Mouse (Mus musculus) limb, embryonic 10.5 days (tissue): ENCODE results near the gene Slc36a1. TPM values are rescaled to one million over a fixed set of nuclear protein-coding genes. Genes with fewer than 3 reads are reported as not detected.

ENCODE experiments used
- DNase-seq: peaks from one replicate; pipeline ENCODE4 v3.0.0-alpha.2; 2017; ENCODE audit warnings: low spot score
- H3K27ac ChIP-seq: fragments of 300-500 bp; sonication (generic); 2 replicates; pipeline ENCODE4 v1.5.1; 2016; ENCODE audit warnings: mild to moderate bottlenecking
- H3K27me3 ChIP-seq: fragments of 300-500 bp; sonication (generic); 2 replicates; pipeline ENCODE4 v1.6.1; 2016; ENCODE audit warnings: low read depth, mild to moderate bottlenecking; ENCODE audit not compliant: poor library complexity, severe bottlenecking
- H3K36me3 ChIP-seq: fragments of 300-500 bp; sonication (generic); 2 replicates; pipeline ENCODE4 v1.6.1; 2016; ENCODE audit warnings: mild to moderate bottlenecking, moderate library complexity
- H3K4me1 ChIP-seq: fragments of 300-500 bp; sonication (generic); 2 replicates; pipeline ENCODE4 v1.6.1; 2016
- H3K4me3 ChIP-seq: fragments of 300-500 bp; sonication (generic); 2 replicates; pipeline ENCODE4 v1.5.1; 2016; ENCODE audit warnings: mild to moderate bottlenecking, moderate library complexity
- H3K9me3 ChIP-seq: fragments of 300-500 bp; sonication (generic); replicated peaks from 2 replicates; pipeline ENCODE4 v1.6.1; 2016; ENCODE audit warnings: mild to moderate bottlenecking
- WGBS: fragments of 180-500 bp; shearing (Covaris S2); methylation state at CpG from one replicate; pipeline ENCODE4 v1.1.7; 2016; 5-methylcytosine and 5-hydroxymethylcytosine counted together
- polyA plus RNA-seq: library from polyadenylated mRNA; unstranded; fragments of >200 nt; fragmentation: Nextera tagmentation; extraction: Ambion mirVana; gene quantifications from 2 replicates; pipeline ENCODE4 v1.2.1, GENCODE M21; 2016

Gene Slc36a1
- 1.2 TPM in 2 replicates for polyA plus RNA-seq

DNA sequence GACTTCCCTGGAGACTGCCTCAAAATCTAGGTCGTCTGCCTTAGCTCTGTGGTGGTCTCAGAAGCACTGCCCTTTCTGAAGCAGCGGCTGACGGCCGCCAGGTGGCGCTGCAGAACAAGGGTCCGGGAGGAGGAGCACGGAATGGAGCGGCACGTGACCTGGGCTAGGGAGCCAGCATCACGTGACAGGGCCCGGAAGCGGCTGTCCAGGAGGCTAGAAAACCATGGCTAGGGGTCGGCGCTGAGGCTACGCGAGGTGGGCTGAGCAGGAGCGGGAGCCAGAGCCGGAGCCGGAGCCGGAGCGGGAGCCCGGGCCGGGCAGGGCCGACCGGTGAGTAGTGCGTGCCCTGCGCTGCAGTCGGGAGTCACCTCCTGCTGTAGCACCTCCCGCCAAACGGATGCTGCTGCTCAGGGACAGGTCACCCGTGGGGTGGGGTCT is at the start of gene Slc36a1:
Gene Slc36a1 (plus strand): TSS at position 192 of the 438 bp plus-strand sequence.
- peaks cover 15% of the 10 kb centered on the region for H3K4me1 ChIP-seq
- no peaks in the 10 kb centered on the region for H3K9me3 ChIP-seq
- peak within 1 kb of the TSS; percentile 76 for H3K4me3 ChIP-seq
- peak within 1 kb of the TSS; percentile 78 for H3K27ac ChIP-seq
- H3K27me3 ChIP-seq: no peaks in the 10 kb centered on the region
- WGBS: under 1% methylated on average over 31 of the region's 31 CpGs
- peak; percentile 99 for DNase-seq
- H3K36me3 ChIP-seq: no peaks in the 10 kb centered on the region

DNA sequence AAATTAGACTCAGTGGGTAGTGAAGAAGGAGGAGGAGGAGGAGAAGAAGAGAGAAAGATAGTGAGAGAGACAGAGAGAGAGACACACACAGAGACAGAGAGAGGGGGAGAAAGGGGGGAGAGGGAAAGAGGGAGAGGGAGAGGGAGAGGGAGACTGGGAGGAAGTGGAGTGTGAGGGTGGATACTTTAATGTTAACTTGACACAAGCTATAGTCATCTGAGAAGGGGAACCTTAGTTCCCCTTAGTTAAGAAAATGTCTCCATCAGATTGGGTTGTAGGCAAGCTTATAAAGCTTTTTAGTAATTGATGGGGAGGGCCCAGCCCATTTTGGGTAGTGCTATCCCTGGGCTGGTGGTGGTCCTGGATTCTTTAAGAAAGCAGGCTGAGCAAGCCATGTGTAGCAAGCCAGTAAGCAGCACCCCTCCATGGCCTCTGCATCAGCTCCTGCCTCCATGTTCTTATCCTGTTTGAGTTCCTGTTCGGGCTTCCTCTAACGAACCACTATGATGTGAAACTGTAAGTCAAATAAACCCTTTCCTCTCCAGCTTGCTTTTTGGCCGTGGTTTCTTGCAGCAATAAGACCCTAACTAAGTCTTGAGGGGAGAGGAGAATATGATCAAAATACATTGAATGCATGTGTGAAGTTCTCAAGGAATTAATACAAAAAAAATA is 49.6 kb upstream of the Slc36a1 start:
- no peaks in the 10 kb centered on the region for H3K36me3 ChIP-seq
- WGBS: 71% methylated on average over 3 of the region's 3 CpGs
- no peaks in the 10 kb centered on the region for H3K9me3 ChIP-seq

DNA sequence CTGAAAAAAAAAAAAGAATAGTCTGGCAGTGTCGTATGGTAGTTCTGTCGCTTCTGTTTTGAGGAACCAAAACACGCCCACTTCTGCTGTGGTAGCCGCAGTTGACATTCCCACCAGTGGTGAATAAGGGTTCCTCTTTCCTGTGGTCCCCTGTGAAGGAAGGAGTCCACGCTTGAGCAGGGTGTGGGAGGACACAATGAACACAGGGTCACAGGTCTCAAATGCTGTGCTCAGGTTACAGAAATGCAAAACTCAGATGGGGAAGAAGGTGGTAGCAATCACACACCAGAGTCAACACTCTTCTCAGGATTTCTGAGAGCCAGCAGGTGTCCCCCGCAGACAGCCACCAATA is 49.1 kb upstream of the Slc36a1 start:
- Histone ChIP-seq H3K27ac (no peak overlapping the region), H3K4me3 (no peak overlapping the region), H3K4me1 (no peaks in the 10 kb centered on the region), H3K27me3 (no peaks in the 10 kb centered on the region), H3K36me3 (no peaks in the 10 kb centered on the region), H3K9me3 (no peaks in the 10 kb centered on the region)
- no peak for DNase-seq
- WGBS: 80% methylated on average over 6 of the region's 6 CpGs

More for the DNA sequence above, 49.6 kb upstream of the Slc36a1 start:
- Histone ChIP-seq H3K4me3 (no peak overlapping the region), H3K27me3 (no peaks in the 10 kb centered on the region), H3K4me1 (no peaks in the 10 kb centered on the region), H3K27ac (no peak overlapping the region)
- DNase-seq: no peak

DNA sequence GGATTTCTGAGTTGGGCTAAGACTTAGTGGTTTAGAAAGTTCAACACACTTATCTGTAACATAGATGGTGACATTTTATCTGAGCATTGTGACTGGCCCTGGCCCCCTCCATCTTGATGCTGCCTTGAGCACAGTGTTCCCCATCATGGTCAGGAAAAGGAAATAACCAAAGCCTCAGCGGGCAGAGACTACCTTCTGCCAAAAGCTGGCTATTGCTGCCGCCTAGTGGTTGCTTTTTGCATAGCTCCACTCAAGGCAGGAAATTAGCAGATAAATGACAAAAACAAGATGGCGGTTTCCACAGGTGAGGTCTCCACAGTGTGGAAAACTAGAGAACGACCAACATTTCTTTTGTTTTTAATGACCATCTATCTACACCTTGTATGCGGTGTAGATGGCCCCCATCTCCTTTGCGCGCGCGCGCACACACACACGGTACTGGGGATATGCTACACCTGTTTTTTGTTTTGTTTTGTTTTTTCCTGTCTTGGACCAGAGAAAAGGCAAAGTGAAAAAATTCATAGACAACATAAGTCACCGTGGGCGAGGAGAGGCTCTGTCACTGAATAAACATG is 45.3 kb upstream of the Slc36a1 start:
- Histone ChIP-seq H3K36me3 (no peaks in the 10 kb centered on the region), H3K27me3 (no peaks in the 10 kb centered on the region), H3K9me3 (no peaks in the 10 kb centered on the region), H3K4me3 (no peak overlapping the region), H3K27ac (no peak overlapping the region), H3K4me1 (no peaks in the 10 kb centered on the region)
- WGBS: 53% methylated on average over 13 of the region's 13 CpGs
- peak; percentile 74 for DNase-seq

DNA sequence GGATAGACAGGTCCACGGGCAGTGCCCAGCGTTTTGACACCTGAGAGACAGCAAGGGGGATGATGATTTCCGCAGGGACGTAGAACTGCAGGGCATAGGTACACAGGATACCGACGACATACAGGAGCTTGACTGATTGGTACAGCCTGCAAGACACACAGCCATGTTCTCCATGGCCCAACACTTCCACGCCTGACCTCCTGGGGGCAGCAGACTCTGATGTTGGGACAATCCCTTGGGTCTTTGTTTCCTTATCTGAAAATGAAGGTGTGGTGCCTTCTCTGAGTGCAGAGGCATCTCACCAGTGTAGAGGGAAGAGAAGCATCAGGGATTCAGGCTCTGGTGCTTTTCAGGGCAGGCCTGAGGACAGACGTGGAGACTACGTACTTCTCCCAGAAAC is 41.5 kb upstream of the Slc36a1 start:
- Histone ChIP-seq H3K27ac (no peak overlapping the region), H3K36me3 (no peaks in the 10 kb centered on the region), H3K4me1 (no peaks in the 10 kb centered on the region), H3K4me3 (no peak overlapping the region), H3K9me3 (no peaks in the 10 kb centered on the region), H3K27me3 (no peaks in the 10 kb centered on the region)
- WGBS: 56% methylated on average over 9 of the region's 9 CpGs
- DNase-seq: peak; percentile 40

DNA sequence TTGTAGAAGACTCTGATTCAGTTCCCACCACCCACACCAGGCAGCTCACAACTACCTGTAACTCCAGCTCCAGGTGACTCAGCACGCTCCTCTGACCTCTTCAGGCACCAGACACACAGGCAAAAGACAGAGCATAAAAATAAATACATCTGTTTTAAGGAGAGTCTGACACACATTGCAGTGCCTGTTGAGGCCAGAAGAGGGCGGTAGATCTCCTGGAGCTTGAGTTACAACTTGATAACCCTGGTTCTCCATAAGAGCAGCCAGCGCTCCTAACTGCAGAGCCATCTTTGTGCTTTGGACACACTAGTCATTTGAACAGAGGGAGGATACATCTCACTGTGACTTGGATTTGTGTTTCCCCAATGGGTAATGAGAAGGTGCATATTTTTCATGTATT is 39.4 kb upstream of the Slc36a1 start:
- DNase-seq: peak; percentile 36
- no peak overlapping the region for H3K4me3 ChIP-seq
- no peak overlapping the region for H3K27ac ChIP-seq
- no peaks in the 10 kb centered on the region for H3K36me3 ChIP-seq
- no peaks in the 10 kb centered on the region for H3K4me1 ChIP-seq
- no peaks in the 10 kb centered on the region for H3K27me3 ChIP-seq
- H3K9me3 ChIP-seq: no peaks in the 10 kb centered on the region
- WGBS: 54% methylated on average over 3 of the region's 3 CpGs

DNA sequence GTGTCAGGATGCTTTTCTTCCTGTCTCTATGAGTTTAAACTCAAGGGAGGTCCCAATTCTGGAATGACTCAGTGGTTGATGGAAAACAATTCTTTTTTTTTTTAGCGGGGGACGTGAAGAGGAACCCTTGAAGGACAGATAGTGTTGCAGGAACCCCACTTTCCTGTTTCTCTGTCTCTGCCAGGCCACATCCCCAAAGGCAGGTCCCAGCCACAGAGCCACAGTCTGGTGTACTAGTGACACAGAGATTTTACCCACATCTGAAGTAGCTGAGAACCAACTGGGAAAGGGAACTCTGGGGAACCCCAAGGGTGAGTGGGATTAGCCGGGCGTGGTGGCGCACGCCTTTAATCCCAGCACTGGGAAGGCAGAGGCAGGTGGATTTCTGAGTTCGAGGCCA is 38.4 kb upstream of the Slc36a1 start:
- WGBS: 94% methylated on average over 7 of the region's 7 CpGs

DNA sequence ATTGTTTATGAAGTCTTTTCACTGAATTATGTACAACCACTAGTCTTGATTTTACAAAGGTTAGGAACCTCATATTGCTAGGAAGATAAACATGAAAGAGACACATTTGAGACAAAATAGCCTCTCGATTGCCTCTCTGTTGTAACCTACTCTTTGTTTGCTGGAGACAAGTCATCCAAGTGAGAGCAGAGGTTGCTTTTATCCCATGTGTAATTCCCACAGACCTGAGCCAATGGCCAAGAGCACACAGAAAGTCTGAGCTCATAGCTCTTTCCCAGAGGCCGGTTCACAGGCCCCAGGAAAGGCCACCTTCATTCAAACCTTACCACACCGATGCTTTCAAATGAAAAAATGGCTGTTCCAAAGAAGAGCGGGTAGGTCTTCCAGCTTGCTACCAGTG is 35.6 kb upstream of the Slc36a1 start:
- Histone ChIP-seq H3K4me3 (no peak overlapping the region), H3K27me3 (no peaks in the 10 kb centered on the region), H3K9me3 (no peaks in the 10 kb centered on the region), H3K27ac (no peak overlapping the region), H3K4me1 (no peaks in the 10 kb centered on the region), H3K36me3 (no peaks in the 10 kb centered on the region)
- 80% methylated on average over 4 of the region's 4 CpGs for WGBS
- DNase-seq: no peak

More for the DNA sequence above, 38.4 kb upstream of the Slc36a1 start:
- no peaks in the 10 kb centered on the region for H3K9me3 ChIP-seq
- H3K36me3 ChIP-seq: no peaks in the 10 kb centered on the region
- no peaks in the 10 kb centered on the region for H3K27me3 ChIP-seq
- no peak overlapping the region for H3K27ac ChIP-seq
- H3K4me3 ChIP-seq: no peak overlapping the region
- DNase-seq: no peak
- H3K4me1 ChIP-seq: no peaks in the 10 kb centered on the region

DNA sequence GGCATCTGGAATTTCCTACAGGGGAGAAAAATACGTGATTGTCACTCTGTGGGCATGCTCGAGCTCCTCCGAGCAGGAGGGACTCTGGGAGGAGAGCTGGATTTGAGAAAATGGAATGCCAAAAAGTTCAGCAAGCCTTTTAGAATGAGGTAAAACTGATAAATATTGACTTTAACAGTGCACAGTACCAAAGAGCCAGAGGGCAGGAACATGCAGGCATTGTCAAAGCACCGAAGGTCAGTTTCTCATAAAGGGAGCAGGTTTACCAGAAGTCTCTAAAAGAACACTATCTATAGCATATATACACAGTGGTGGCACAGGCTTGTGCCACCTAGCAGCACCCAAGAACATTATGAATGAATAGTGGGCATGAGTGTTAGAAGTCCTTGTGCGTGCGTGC is 35.2 kb upstream of the Slc36a1 start:
- DNase-seq: no peak
- Histone ChIP-seq H3K4me3 (no peak overlapping the region), H3K27me3 (no peaks in the 10 kb centered on the region), H3K9me3 (no peaks in the 10 kb centered on the region), H3K36me3 (no peaks in the 10 kb centered on the region), H3K27ac (no peak overlapping the region), H3K4me1 (no peaks in the 10 kb centered on the region)
- WGBS: 92% methylated on average over 6 of the region's 6 CpGs

DNA sequence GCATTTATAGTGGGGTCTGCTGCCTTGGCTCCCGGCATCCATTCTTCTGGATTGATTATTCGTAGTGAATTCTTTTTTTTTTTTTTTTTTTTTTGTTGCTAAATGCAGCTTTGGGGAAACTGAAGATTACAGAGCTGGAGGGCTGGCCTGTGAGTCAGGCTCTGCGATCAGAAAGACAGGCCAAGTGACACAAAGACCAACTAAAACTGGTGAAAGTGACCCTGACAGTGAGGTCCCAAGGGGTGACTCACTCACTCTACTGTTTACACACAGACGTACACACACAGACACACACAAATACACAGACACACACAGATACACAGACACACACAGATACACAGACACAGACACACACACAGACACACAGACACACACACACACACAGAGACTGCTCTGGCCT is 33.6 kb upstream of the Slc36a1 start:
- no peak overlapping the region for H3K4me3 ChIP-seq
- H3K36me3 ChIP-seq: no peaks in the 10 kb centered on the region
- no peaks in the 10 kb centered on the region for H3K4me1 ChIP-seq
- H3K27ac ChIP-seq: no peak overlapping the region
- no peak for DNase-seq
- 89% methylated on average over 4 of the region's 4 CpGs for WGBS
- no peaks in the 10 kb centered on the region for H3K9me3 ChIP-seq
- H3K27me3 ChIP-seq: no peaks in the 10 kb centered on the region

DNA sequence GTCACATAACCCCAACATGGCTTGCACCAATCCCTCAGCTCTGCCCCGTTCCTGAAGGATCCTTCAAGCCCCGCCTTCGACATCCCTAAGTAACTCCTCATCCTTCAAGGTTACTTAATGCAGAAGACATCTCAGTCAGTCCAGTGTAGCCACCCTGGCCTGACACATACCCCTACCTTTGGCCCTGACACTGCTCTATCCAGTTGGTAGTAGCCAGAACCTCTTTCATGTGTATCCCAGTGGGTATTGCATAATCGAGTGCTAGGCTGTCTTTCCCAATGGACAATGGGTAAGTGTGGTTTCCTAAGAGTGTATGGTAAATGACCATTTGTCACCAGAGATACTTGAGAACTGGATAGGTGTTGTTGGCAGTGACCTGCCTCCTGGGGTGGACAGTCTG is 25.3 kb upstream of the Slc36a1 start:
- no peak for DNase-seq
- no peaks in the 10 kb centered on the region for H3K9me3 ChIP-seq
- 0 out of 2 replicates have a peak, but pooled peaks cover 3% of the 10 kb centered on the region for H3K27me3 ChIP-seq
- WGBS: 82% methylated on average over 4 of the region's 4 CpGs
- H3K36me3 ChIP-seq: no peaks in the 10 kb centered on the region
- H3K27ac ChIP-seq: no peak overlapping the region
- no peak overlapping the region for H3K4me3 ChIP-seq
- H3K4me1 ChIP-seq: peaks cover 7% of the 10 kb centered on the region; the same call in 1 of the 2 replicates

DNA sequence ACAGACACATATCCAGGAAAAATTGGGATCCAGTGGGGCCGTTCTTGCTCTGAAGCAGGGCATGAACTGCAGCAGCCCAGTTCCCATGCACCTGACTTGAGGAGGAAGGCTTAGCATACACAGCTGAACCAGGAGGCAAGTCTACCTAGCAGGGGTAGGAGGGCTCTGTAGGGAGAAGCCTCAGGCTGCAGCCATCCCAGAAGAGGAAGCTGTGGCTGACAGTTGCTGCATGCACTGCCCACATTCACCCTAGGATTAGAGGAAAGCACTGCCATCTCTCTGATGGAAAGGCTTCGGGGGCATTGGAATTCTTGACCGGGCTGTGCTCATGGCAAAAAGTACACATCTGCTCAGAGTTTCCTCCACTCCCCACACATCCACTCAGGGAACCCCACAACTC is 24.3 kb upstream of the Slc36a1 start:
- 82% methylated on average over 3 of the region's 3 CpGs for WGBS
- Histone ChIP-seq H3K36me3 (no peaks in the 10 kb centered on the region), H3K4me1 (peaks cover 10% of the 10 kb centered on the region; the same call in 1 of the 2 replicates), H3K27ac (no peak overlapping the region), H3K27me3 (0 out of 2 replicates have a peak, but pooled peaks cover 3% of the 10 kb centered on the region), H3K4me3 (no peak overlapping the region), H3K9me3 (no peaks in the 10 kb centered on the region)
- DNase-seq: no peak

DNA sequence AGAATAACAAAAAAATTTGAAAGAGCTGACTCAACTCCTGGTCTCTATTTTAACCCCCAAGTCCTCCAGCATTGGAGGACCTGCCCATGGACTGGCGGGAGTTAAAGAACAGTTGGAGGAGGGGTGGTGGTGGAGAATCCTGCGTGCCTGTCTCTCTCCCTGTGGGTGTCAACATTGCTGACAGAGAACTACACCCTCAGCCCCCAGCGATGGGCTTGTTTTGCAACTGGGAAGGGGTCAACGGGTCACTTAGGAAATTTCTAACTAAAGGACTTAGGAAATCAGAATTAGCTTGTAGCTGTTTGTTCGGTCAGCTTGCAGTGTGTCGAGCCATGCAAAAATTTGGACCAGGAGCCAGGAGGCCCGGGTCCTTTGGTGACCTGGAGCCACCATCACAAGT is 21.0 kb upstream of the Slc36a1 start:
- DNase-seq: no peak
- 71% methylated on average over 7 of the region's 7 CpGs for WGBS
- no peak overlapping the region for H3K27ac ChIP-seq
- no peak overlapping the region for H3K4me3 ChIP-seq
- no peaks in the 10 kb centered on the region for H3K27me3 ChIP-seq
- peaks cover 10% of the 10 kb centered on the region; the same call in 1 of the 2 replicates for H3K4me1 ChIP-seq
- no peaks in the 10 kb centered on the region for H3K9me3 ChIP-seq
- no peaks in the 10 kb centered on the region for H3K36me3 ChIP-seq
